Mouse (Mus musculus): ENCODE measurements around the gene Kdsr. TPM values are rescaled to one million over a fixed set of nuclear protein-coding genes. Genes with fewer than 3 reads are reported as not detected.

The Kdsr gene
- polyA plus RNA-seq, 1 experiment from 2014 or later = 13.3 TPM

DNA sequence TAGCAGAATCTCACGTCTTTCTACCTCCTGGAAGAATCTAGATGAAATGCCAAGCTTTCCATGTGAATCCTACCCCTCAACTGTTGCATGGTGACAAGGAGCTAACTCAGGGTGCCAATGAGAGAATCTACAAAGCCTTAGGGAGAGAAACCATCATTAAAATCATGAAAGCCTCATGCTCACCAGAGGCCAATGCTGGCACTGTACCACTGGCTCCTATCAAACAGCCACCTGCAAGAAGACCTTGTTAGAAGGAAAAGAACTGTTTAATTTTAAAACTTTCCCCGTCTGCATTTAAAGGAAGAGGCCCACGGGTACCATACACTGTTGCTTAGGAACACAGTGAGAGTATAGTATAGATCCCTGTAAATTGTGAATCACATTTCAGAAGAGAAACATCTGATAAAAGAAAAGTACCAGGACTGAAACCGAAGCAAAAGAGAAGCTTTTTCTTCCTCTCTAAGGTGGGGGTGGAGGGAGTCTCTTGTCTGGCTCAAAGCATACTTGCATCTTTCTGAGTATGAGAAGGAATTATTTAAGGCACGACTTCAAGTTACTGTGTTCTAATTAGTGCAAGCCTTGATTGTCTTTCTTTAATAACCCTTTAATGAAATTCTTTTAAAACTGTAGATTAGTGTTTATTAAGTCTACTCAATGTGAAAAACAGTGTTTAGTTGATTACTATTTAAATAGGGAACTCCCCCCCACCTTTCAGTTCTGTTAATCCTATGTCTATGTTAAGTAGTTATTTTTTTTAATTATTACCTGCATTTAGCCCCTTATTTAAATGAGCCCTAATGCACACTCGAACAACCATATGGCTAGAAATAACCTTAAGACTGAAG lies 52.3 kb downstream of the Kdsr start:
- H3K27me3 ChIP-seq = no peaks in the 10 kb centered on the region
- H3K36me3 ChIP-seq = no peaks in the 10 kb centered on the region
- H3K4me1 ChIP-seq = peaks cover 54% of the 10 kb centered on the region
- H3K4me2 ChIP-seq (replicated peaks) = no peak overlapping the region
- 63% methylated on average over 6 of the region's 6 CpGs for WGBS
- H3K4me3 ChIP-seq = no peak overlapping the region
- H3K9me3 ChIP-seq = no peaks in the 10 kb centered on the region
- no peak overlapping the region for H3K9ac ChIP-seq
- H3K27ac ChIP-seq = no peak overlapping the region
- ATAC-seq (ENCODE audit: low FRiP score, low read depth) = no peak

DNA sequence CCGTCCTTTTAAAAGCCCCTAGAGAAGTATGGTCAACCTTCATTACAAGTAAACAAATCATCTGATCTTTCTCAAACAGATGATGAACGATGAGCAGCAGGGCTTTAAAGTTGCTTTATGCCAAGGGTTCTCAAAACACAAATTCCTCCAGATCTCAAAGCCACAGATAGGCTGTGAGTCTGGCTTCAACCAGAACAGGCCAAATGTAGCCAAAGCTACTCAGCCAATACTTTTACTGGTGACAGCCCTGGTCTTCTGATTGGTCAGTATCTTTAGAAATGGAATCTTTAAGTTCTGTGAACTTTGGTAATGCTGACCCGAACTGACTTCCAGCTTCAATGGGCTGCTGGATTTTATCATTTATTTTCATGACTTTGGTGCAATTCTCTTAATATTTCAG lies 56.3 kb downstream of the Kdsr start:
- WGBS = 65% methylated on average over 3 of the region's 3 CpGs
- ATAC-seq (ENCODE audit: low FRiP score, low read depth) = no peak

DNA sequence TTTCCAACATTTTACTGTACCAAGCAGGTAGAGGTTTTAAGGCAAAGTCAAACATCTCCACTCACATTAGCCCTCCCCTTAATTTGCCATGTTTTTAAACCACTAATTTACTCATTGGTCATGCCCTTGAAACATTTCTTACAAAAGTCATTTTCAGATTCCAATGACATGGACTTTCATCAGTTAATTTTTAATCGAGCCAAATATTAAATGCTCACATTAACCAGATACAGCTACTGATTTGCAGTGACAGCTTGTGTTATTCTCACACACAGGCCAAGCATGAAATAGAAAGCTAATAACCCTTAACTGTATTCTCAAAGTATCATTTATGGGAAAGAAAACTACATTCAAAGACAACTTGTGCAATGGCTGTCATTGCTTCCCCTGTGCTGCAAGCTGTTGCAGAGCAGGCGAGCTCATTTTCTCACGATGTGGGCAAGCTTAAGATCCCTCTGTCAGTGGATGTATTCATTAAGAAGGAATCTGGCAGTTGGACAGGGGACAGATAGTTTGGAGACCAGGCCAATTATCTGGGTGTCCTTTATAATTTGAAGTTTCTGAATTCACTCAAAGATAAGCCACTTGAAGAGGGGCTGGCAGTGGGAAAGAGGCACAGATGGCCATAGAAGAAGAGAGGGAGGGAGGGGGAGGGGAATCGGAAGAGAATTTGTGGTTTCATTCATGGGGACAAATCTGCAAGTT lies 56.9 kb downstream of the Kdsr start:
- Histone ChIP-seq H3K4me2 (replicated peaks) (no peak overlapping the region), H3K36me3 (no peaks in the 10 kb centered on the region), H3K4me1 (peaks cover 17% of the 10 kb centered on the region), H3K4me3 (no peak overlapping the region), H3K27me3 (no peaks in the 10 kb centered on the region), H3K9me3 (no peaks in the 10 kb centered on the region), H3K27ac (no peak overlapping the region), H3K9ac (no peak overlapping the region)
- WGBS = 70% methylated on average over 4 of the region's 4 CpGs
- no peak for ATAC-seq (ENCODE audit: low FRiP score, low read depth)

More for the DNA sequence above, 56.3 kb downstream of the Kdsr start:
- no peak overlapping the region for H3K9ac ChIP-seq
- H3K36me3 ChIP-seq = no peaks in the 10 kb centered on the region
- H3K9me3 ChIP-seq = no peaks in the 10 kb centered on the region
- H3K27ac ChIP-seq = no peak overlapping the region
- peaks cover 22% of the 10 kb centered on the region for H3K4me1 ChIP-seq
- H3K4me3 ChIP-seq = no peak overlapping the region
- H3K27me3 ChIP-seq = no peaks in the 10 kb centered on the region
- no peak overlapping the region for H3K4me2 ChIP-seq (replicated peaks)

DNA sequence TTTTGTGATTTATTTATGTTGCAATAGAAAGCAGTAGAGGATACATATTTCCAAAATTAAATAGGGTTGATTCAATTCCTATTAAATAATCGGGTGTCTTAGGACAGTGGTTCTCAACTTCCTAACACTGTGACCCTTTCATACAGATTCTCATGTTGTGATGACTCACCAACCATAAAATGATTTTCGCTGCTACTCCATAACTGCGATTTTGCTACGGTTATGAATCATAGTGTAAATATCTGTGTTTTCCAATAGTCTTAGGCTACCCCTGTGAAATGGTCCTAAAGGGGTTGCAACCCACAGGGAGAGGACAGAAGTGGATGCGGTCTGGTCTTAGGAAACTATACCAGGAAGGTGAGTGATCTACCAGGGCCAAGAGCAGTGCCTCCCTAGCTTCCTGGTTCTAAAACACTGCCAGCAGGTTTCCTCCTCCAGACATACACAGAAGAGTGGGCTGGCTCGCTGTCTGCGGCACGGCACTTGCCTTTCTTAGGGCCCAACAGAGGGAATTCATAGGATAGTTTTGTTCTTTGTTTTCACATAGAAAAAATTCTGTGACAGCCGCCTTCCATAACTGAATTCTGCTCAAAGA lies 58.9 kb downstream of the Kdsr start:
- Histone ChIP-seq H3K4me3 (no peak overlapping the region), H3K4me2 (replicated peaks) (no peak overlapping the region), H3K9ac (no peak overlapping the region), H3K36me3 (no peaks in the 10 kb centered on the region), H3K4me1 (no peaks in the 10 kb centered on the region), H3K27ac (no peak overlapping the region), H3K9me3 (no peaks in the 10 kb centered on the region), H3K27me3 (no peaks in the 10 kb centered on the region)
- WGBS = 91% methylated on average over 9 of the region's 9 CpGs
- no peak for ATAC-seq (ENCODE audit: low FRiP score, low read depth)

DNA sequence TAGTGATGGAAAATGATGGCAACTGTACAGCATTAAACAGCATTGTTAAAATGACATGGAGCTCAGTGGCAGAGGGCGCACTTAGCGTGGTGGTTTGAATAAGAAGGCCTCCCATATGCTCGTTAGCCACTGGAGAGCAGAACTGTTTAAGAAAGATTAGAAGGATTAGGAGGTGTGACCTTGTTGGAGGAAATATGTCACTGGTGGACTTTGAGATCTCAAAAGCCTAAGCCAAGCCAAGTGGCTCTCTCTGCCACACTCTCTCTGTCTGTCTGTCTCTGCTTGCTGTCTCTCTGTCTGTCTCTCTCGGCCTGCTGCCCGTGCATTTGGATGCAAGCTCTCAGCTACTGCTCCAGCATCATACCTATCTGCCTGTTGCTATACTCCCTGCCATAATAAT lies 63.1 kb downstream of the Kdsr start:
- Histone ChIP-seq H3K4me1 (no peaks in the 10 kb centered on the region), H3K9ac (no peak overlapping the region), H3K27me3 (no peaks in the 10 kb centered on the region), H3K9me3 (no peaks in the 10 kb centered on the region), H3K4me3 (no peak overlapping the region), H3K4me2 (replicated peaks) (no peak overlapping the region), H3K36me3 (no peaks in the 10 kb centered on the region), H3K27ac (no peak overlapping the region)
- WGBS = 79% methylated on average over 5 of the region's 5 CpGs
- no peak for ATAC-seq (ENCODE audit: low FRiP score, low read depth)

DNA sequence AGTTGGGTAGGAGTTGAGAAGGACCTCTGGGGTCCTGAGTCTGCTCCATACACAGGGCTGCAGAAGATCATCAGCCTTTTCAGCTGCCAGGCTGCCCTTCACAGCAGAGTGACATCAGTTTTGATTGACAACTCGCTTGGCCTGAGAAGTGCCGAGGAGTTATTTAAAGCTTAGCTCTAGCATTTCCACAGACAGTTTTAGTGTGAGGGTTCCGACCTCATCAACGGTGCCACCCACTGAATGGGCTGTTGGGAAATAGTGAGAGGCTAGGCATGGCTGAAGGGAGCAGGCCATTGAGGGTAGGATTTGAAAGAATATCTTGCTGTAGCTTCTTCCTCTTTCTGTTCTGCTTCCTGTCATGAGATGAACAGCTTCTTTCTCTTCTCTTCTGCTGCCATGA lies 63.9 kb downstream of the Kdsr start:
- H3K27me3 ChIP-seq = no peaks in the 10 kb centered on the region
- H3K4me2 ChIP-seq (replicated peaks) = no peak overlapping the region
- H3K36me3 ChIP-seq = no peaks in the 10 kb centered on the region
- H3K4me1 ChIP-seq = no peaks in the 10 kb centered on the region
- no peak overlapping the region for H3K4me3 ChIP-seq
- H3K27ac ChIP-seq = no peak overlapping the region
- H3K9me3 ChIP-seq = no peaks in the 10 kb centered on the region
- 90% methylated on average over 4 of the region's 4 CpGs for WGBS
- H3K9ac ChIP-seq = no peak overlapping the region
- no peak for ATAC-seq (ENCODE audit: low FRiP score, low read depth)

DNA sequence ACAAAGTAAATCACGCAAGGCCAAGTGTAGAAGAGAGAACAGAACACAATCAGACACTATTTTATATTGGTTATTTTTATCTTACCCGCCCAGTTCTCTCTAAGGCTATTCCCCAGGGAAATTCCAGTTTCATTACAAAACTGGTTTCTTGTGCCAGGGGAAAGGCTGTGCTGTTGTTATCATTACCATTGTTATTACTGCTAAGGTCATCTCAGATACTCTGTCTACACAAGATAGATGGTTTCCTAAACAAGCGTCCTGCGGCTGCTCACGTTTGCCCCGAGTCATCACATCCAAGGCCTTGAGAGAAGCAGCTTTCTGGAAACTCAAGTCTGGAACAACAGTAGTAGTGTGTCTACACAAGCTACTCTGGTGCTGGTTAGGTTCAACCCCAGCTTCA lies 65.2 kb downstream of the Kdsr start:
- Histone ChIP-seq H3K27me3 (no peaks in the 10 kb centered on the region), H3K36me3 (no peaks in the 10 kb centered on the region), H3K9ac (no peak overlapping the region), H3K9me3 (no peaks in the 10 kb centered on the region), H3K27ac (no peak overlapping the region), H3K4me3 (no peak overlapping the region), H3K4me1 (no peaks in the 10 kb centered on the region), H3K4me2 (replicated peaks) (no peak overlapping the region)
- 90% methylated on average over 6 of the region's 6 CpGs for WGBS
- no peak for ATAC-seq (ENCODE audit: low FRiP score, low read depth)

DNA sequence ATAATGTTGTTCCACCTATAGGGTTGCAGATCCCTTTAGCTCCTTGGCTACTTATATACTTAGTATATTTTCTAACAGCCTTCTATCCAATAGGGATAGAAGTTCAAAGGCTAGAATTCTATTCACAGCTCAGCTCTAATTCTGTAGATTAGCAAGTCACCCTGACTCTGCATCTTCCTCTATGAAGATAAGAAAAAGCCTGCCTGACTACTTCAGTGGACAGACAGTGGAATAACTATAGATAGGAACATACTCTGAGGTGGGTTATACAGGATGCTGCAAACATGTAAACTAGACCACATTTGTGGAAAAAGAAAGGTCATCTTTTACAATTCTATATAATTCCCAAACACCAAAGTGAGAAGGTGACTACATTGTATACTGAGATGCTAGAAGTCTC lies 66.9 kb downstream of the Kdsr start:
- no peaks in the 10 kb centered on the region for H3K4me1 ChIP-seq
- H3K36me3 ChIP-seq = no peaks in the 10 kb centered on the region
- no peaks in the 10 kb centered on the region for H3K9me3 ChIP-seq
- no peak overlapping the region for H3K4me3 ChIP-seq
- H3K27me3 ChIP-seq = no peaks in the 10 kb centered on the region
- no peak overlapping the region for H3K9ac ChIP-seq
- no peak overlapping the region for H3K4me2 ChIP-seq (replicated peaks)
- ATAC-seq (ENCODE audit: low FRiP score, low read depth) = no peak
- H3K27ac ChIP-seq = no peak overlapping the region

DNA sequence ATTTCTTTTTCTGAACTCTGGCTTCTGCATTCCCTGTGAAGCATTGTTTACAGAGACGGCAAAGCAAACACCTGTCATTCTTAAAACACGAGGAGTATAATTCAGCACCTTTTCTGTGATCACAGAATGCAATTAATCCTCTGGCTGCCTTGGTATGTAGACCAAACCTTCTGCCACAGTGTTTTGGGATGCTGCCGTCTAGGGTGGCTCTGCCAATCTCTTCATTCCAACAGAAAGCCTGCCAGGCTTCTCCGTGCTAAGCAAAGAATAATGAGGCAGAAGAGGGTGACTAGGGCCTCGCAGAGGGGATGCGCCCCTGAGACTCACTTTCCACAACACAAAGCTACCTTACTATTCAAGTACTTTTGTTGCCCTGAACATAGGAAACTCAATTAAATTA lies 68.6 kb downstream of the Kdsr start:
- Histone ChIP-seq H3K27ac (no peak overlapping the region), H3K4me3 (no peak overlapping the region), H3K9me3 (no peaks in the 10 kb centered on the region), H3K9ac (no peak overlapping the region), H3K27me3 (no peaks in the 10 kb centered on the region), H3K4me2 (replicated peaks) (no peak overlapping the region), H3K36me3 (no peaks in the 10 kb centered on the region), H3K4me1 (no peaks in the 10 kb centered on the region)
- ATAC-seq (ENCODE audit: low FRiP score, low read depth) = no peak
- WGBS = 81% methylated on average over 6 of the region's 6 CpGs

DNA sequence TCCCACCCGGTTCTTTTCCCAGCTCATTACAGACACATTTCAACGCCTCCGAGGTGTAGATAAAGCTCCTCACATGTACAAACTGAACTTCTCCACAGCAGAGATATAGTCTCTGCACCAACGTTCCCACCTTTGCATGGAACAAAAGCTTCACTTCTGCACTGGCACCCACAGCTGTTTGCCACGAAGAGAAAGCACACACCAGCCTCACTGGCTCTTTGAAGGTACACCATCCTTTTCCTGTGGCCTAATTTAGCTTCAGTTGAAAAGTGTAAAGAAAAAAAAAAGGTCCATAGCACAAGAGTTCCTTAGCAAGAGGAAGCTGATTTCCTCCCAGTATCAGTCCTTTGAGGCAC lies 71.4 kb downstream of the Kdsr start:
- Histone ChIP-seq H3K36me3 (peaks cover 5% of the 10 kb centered on the region; the same call in 1 of the 2 replicates), H3K4me1 (no peaks in the 10 kb centered on the region), H3K9me3 (no peaks in the 10 kb centered on the region), H3K4me3 (no peak overlapping the region), H3K27me3 (no peaks in the 10 kb centered on the region), H3K4me2 (replicated peaks) (no peak overlapping the region), H3K9ac (no peak overlapping the region), H3K27ac (no peak overlapping the region)
- 83% methylated on average over 5 of the region's 5 CpGs for WGBS
- no peak for ATAC-seq (ENCODE audit: low FRiP score, low read depth)

DNA sequence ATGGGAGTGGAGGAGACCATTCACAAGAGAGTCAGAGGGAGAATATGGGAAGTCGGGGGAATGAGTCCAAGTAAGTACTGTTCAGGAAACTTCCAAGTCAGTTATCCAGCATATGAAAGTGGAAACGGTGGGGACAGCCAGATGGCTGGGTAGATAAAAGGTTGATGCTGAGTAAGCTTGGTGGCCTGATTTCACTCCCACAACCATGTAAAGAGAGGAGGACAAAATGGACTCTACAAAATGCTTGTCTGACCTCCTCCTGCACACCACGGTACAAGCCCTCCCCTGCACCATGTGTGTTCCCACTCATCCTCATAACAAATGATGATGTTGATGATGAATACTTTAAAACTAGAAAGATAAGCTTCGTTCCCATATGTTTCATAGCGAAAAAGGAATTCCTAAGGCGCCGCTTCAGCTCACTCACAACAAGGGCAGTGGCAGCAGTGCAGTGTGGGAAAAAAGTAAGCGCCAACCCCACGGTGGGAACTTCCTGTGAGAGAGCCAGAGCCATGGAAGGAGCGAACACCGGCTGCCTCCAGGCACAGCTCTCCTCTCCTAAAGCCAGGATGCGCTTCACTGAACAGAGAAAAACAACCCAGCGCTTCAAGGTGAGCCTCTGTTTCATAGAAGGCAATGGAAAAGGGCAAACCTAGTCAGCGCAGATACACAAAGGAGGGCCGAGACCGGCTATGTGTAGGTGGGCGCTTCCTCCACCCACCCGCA lies 71.9 kb downstream of the Kdsr start:
- H3K9me3 ChIP-seq = no peaks in the 10 kb centered on the region
- no peak overlapping the region for H3K4me2 ChIP-seq (replicated peaks)
- H3K27me3 ChIP-seq = no peaks in the 10 kb centered on the region
- H3K4me3 ChIP-seq = no peak overlapping the region
- H3K9ac ChIP-seq = no peak overlapping the region
- peaks cover 5% of the 10 kb centered on the region; the same call in 1 of the 2 replicates for H3K36me3 ChIP-seq
- no peak for ATAC-seq (ENCODE audit: low FRiP score, low read depth)
- H3K27ac ChIP-seq = no peak overlapping the region
- no peaks in the 10 kb centered on the region for H3K4me1 ChIP-seq
- 90% methylated on average over 18 of the region's 18 CpGs for WGBS

DNA sequence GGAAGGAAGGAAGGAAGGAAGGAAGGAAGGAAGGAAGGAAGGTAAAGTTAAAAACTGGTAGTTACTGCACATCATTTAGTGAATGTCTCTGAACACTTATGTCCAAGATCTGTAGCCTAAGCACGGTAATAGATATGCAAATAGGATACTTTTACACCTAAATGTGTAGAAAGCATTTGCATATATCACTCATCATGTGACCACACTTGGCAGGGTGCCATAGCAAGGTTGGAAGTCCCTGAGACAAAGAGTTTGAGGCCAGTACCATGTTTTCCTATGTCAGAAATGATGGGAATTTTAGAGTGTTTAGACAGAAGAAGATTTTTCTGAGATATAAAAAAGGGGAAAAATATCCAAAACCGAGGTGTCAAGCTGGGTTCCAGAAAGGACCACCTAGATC lies 73.8 kb downstream of the Kdsr start:
- H3K36me3 ChIP-seq = peaks cover 5% of the 10 kb centered on the region; the same call in 1 of the 2 replicates
- no peaks in the 10 kb centered on the region for H3K27me3 ChIP-seq
- no peaks in the 10 kb centered on the region for H3K4me1 ChIP-seq
- H3K4me2 ChIP-seq (replicated peaks) = no peak overlapping the region
- WGBS = 76% methylated on average over 2 of the region's 2 CpGs
- no peaks in the 10 kb centered on the region for H3K9me3 ChIP-seq
- ATAC-seq (ENCODE audit: low FRiP score, low read depth) = no peak
- no peak overlapping the region for H3K27ac ChIP-seq
- no peak overlapping the region for H3K4me3 ChIP-seq
- H3K9ac ChIP-seq = no peak overlapping the region
